Mouse (Mus musculus) liver, postnatal 0 days (tissue): ENCODE data around the gene Pank1.

Experiments used
- CTCF ChIP-seq: sonication (generic); IDR thresholded peaks from 2 replicates; pipeline ENCODE4 v1.5.1; 2016; ENCODE audit warnings: antibody characterized with exemption, low read depth
- EP300 ChIP-seq: IDR thresholded peaks from 2 replicates; pipeline ENCODE4 v1.6.1; 2016; ENCODE audit warnings: antibody characterized with exemption, low read depth, mild to moderate bottlenecking

DNA sequence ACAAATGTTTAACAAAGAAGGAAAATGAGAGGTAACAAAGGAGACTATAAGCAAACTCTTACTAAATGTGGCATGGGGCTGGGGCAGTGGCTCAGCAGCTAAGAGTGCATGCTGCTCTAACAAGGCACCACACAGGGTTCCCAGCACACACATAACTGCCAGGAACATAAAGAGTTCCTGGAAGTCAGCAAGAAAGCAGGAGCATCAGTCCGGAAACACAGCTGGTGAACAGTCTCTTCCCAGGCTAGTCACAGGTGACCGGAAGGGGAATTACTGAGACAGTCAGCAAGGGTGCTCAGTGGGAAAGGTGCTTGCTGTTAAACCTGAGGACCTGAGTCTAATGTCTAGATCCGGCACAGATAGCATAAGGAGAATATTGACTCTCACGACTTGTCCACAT lies 63.9 kb downstream of the Pank1 start:
- TF ChIP-seq CTCF (no peak), EP300 (no peak)
